Mouse (Mus musculus) megakaryocyte, embryonic 14.5 days (primary cell): ENCODE measurements around the gene Gemin5.

Experiments used
- FLI1 ChIP-seq: IDR thresholded peaks from 2 replicates; pipeline ENCODE4 v1.6.1; 2012; ENCODE audit warnings: low read length, inconsistent platforms, mixed read lengths
- GATA1 ChIP-seq: IDR thresholded peaks from 3 replicates; pipeline ENCODE4 v1.6.1; 2012; ENCODE audit warnings: mixed read lengths, low read length, inconsistent platforms, borderline replicate concordance

DNA sequence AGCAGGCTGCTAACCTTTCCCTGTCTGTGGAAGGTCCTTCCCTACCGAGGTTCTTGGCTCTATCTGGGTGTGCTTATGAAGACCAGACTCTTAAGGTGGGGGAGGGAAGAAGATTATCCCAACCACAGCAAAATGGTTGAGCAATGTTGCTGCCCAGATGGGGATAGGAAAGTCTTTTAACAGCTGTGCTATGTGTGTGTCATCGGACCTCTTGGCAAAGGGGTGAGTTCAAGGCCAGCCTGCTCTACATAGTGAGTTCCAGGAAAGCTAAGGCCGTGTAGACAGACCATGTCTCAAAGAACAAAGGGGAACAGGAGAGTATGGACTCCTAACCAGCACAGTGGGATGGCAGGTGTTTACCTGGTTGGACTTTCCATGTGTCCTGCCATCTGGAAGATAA, 95.4 kb downstream of the Gemin5 start:
- TF ChIP-seq FLI1 (no peak), GATA1 (no peak)
